Mouse (Mus musculus): ENCODE measurements at regions not wholly inside any gene's neighbourhood (a gene's known extent, or its start where the extent isn't known, plus 50 kb on each side); places are given as distances from the start of the nearest gene placed in this dataset.

GRCm38 (mm10) chr5:75761459-75762310 lies 187.0 kb downstream of the Kit start:
- DNase-seq = no peak

GRCm38 (mm10) chr5:75756168-75756567 lies 181.5 kb downstream of the Kit start:
- DNase-seq = no peak

- DNase-seq = no peak
Observed at GRCm38 (mm10) chr5:75754356-75754755, 179.6 kb downstream of the Kit start.

GRCm38 (mm10) chr5:75745311-75745710 lies 170.6 kb downstream of the Kit start:
- DNase-seq = no peak

GRCm38 (mm10) chr5:75744475-75745045 lies 169.8 kb downstream of the Kit start:
- no peak for DNase-seq

- no peak for DNase-seq
Observed at GRCm38 (mm10) chr5:75739336-75739735, 164.6 kb downstream of the Kit start.

GRCm38 (mm10) chr5:75738445-75738844 lies 163.7 kb downstream of the Kit start:
- DNase-seq = no peak

GRCm38 (mm10) chr5:75737752-75738151 lies 163.0 kb downstream of the Kit start:
- DNase-seq = no peak

- no peak for DNase-seq
Observed at GRCm38 (mm10) chr5:75736318-75736717, 161.6 kb downstream of the Kit start.

- DNase-seq = no peak
Observed at GRCm38 (mm10) chr5:75734508-75734907, 159.8 kb downstream of the Kit start.

GRCm38 (mm10) chr5:75734043-75734442 lies 159.3 kb downstream of the Kit start:
- no peak for DNase-seq

- no peak for DNase-seq
Observed at GRCm38 (mm10) chr5:75731236-75731635, 156.5 kb downstream of the Kit start.

- DNase-seq = no peak
Observed at GRCm38 (mm10) chr5:75730698-75731097, 156.0 kb downstream of the Kit start.

GRCm38 (mm10) chr5:75721291-75721690 lies 146.6 kb downstream of the Kit start:
- DNase-seq = no peak

GRCm38 (mm10) chr5:75720091-75720940 lies 145.6 kb downstream of the Kit start:
- DNase-seq = no peak

GRCm38 (mm10) chr5:75718511-75719225 lies 144.0 kb downstream of the Kit start:
- no peak for DNase-seq

All from cerebellum, adult 9-10 months (tissue).